13 mouse cellular contexts compared by ENCODE assay signal in the genomic region with DNA sequence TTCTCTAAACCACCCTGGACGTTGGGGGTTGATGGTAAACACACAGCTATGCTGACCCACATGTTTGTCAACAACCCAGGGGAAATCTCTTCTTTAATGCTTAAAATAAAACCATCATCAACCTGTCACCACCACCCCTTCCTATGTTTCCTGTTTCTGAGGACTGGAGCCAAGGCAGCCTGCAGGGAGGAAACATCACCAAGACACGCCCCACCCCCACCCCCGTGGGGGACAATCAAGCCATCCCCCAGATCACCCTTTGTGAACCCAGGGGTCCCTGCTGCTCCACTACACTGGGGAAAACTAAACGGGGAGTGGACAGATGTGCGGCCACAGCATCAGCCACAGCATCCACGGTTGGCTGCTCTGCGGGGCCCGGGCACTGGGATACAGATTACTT. TPM values are rescaled to one million over a fixed set of nuclear protein-coding genes. Genes with fewer than 3 reads are reported as not detected.
A peak's percentile ranks its signal among the peaks of the same experiment; 100 is the strongest.
DNase-seq lines count a peak whose midpoint lies in the region; ATAC-seq and TF ChIP-seq lines count a peak whose summit lies in the region.
"Had no signal": no experiment of that assay in that cellular context is flagged by ENCODE, and none has a peak within 500 bp of the region (broad histone marks: within the 10 kb centered on the region; RNA-seq: fewer than 3 reads in every experiment).

No protein-coding gene starts in this region.

- WGBS in lung, postnatal 0 days: 84% methylated on average over 8 of the region's 8 CpGs

- H3K4me1 ChIP-seq in lung, postnatal 0 days (ENCODE audit: insufficient read depth, low read depth, low read length): peaks cover 32% of the 10 kb centered on the region

- TF ChIP-seq CTCF in lung, postnatal 0 days (IDR thresholded peaks at IDR 0.05): no peak

- 0 out of 2 replicates have a peak, but pooled peaks cover 7% of the 10 kb centered on the region for H3K36me3 ChIP-seq in lung, postnatal 0 days (ENCODE audit: insufficient read depth, low read length)

- no peak for ATAC-seq in lung, postnatal 0 days
- ATAC-seq in CD4-positive, CD25-positive, alpha-beta regulatory T cell, adult 4 months: no peak

- peak; percentile 20 for DNase-seq in adrenal gland, postnatal 10 days
- no peak for DNase-seq in adrenal gland, postnatal 25 days
- DNase-seq in lung, postnatal 36 days: peak; percentile 41
- DNase-seq in lung, postnatal 0 days (ENCODE audit: low spot score): no peak
- DNase-seq in kidney, postnatal 25 days: peak; percentile 70 to 73
- no peak for DNase-seq in thymus, postnatal 36 days
- DNase-seq in left cerebral cortex, adult 11 months (ENCODE audit: low spot score): no peak
- DNase-seq: heart, postnatal 14 days had no signal

- no peak for TF ChIP-seq EP300 in lung, postnatal 0 days (IDR thresholded peaks at IDR 0.05)

- H3K9me3 ChIP-seq in lung, postnatal 0 days (ENCODE audit: low read length): no peaks in the 10 kb centered on the region
- H3K9me3 ChIP-seq: G1E; lung, embryonic 15.5 days had no signal

- no peak overlapping the region for H3K4me3 ChIP-seq in lung, postnatal 0 days (ENCODE audit: low read depth, low read length)
- H3K4me3 ChIP-seq: lung, embryonic 15.5 days; myocyte had no signal

- H3K27me3 ChIP-seq in lung, postnatal 0 days (replicated peaks; ENCODE audit: insufficient read depth, low read length): no peaks in the 10 kb centered on the region
- H3K27me3 ChIP-seq: lung, embryonic 15.5 days had no signal

- H3K4me2 ChIP-seq in lung, postnatal 0 days (replicated peaks; ENCODE audit: low read depth, low read length): no peak overlapping the region
- H3K4me2 ChIP-seq: lung, embryonic 15.5 days had no signal

- H3K27ac ChIP-seq in lung, postnatal 0 days (ENCODE audit: low read length): no peak overlapping the region
- H3K27ac ChIP-seq: lung, embryonic 15.5 days had no signal

- H3K9ac ChIP-seq in lung, postnatal 0 days (replicated peaks; ENCODE audit: low read depth): no peak overlapping the region
- H3K9ac ChIP-seq: lung, embryonic 15.5 days had no signal

RNA-seq across cellular contexts. Expression of a gene that starts 11.6 kb away (rescaled TPM):
- total RNA-seq in adrenal gland, postnatal 10 days (2021): 1 to 10 TPM; 7.0 to 9.7 TPM
- total RNA-seq in adrenal gland, postnatal 25 days (2021): 8.8 and 12.7 TPM in 2 replicates
- polyA plus RNA-seq in lung, postnatal 0 days (2015; fragmentation: Nextera tagmentation; extraction: Ambion mirVana): 34.8 and 36.3 TPM in 2 replicates
- polyA plus RNA-seq in CD4-positive, CD25-positive, alpha-beta regulatory T cell, adult 4 months (2017; shearing (Covaris generic)): 10 to 100 TPM; 16.2 to 31.3 TPM

RNA-seq across cellular contexts. Expression of a gene that starts 27.9 kb away (rescaled TPM):
- 1 to 10 TPM; 1.6 to 2.2 TPM for total RNA-seq in adrenal gland, postnatal 10 days (2021)
- total RNA-seq in adrenal gland, postnatal 25 days (2021): 2.3 and 2.6 TPM in 2 replicates
- polyA plus RNA-seq in lung, postnatal 0 days (2015; fragmentation: Nextera tagmentation; extraction: Ambion mirVana): 26.0 and 26.7 TPM in 2 replicates
- polyA plus RNA-seq in CD4-positive, CD25-positive, alpha-beta regulatory T cell, adult 4 months (2017; shearing (Covaris generic)): 10 to 100 TPM in 1 of 2 experiments, 1 to 10 TPM in 1; 8.6 to 16.0 TPM

RNA-seq across cellular contexts. Expression of a gene that starts 57.4 kb away (rescaled TPM):
- total RNA-seq in adrenal gland, postnatal 10 days (2021): under 1 TPM in 1 of 2 experiments, not detected in 1; 0.51 TPM
- total RNA-seq in adrenal gland, postnatal 25 days (2021): not detected in 2 replicates
- polyA plus RNA-seq in lung, postnatal 0 days (2015; fragmentation: Nextera tagmentation; extraction: Ambion mirVana): 0.11 and 0.13 TPM in 2 replicates
- not detected for polyA plus RNA-seq in CD4-positive, CD25-positive, alpha-beta regulatory T cell, adult 4 months (2017; shearing (Covaris generic))
- total RNA-seq: G1E; layer of hippocampus, adult 18-20 months had no signal
- polyA plus RNA-seq: G1E had no signal

Comparison
In these comparisons a context has a peak if more than half of its experiments do, and no peak if none do; other contexts are left out.
1. DNase-seq: peak in adrenal gland, postnatal 10 days (single experiment), lung, postnatal 36 days (single experiment) and kidney, postnatal 25 days (2 of 2); none in adrenal gland, postnatal 25 days (single experiment), lung, postnatal 0 days (single experiment), thymus, postnatal 36 days (0 of 2) and left cerebral cortex, adult 11 months (single experiment).